Mouse (Mus musculus) CD4-positive, CD25-positive, alpha-beta regulatory T cell, adult 4 months (primary cell): ENCODE results near the gene Esrrg. TPM values are rescaled to one million over a fixed set of nuclear protein-coding genes. Genes with fewer than 3 reads are reported as not detected.

ENCODE experiments used
- ATAC-seq: one replicate; pipeline ENCODE4 v1.8.0; 2017
- polyA plus RNA-seq, 2 experiments: library from polyadenylated mRNA; unstranded; fragments of 100-300 nt; shearing (Covaris generic); gene quantifications; one replicate each; pipeline ENCODE4 v1.2.1; 2017

Gene Esrrg
- polyA plus RNA-seq, 2 experiments from 2014 or later: not detected

- ATAC-seq: no peak
These were observed 550.1 kb downstream of the Esrrg start for GRCm38 (mm10) chr1:188158675-188159074.

GRCm38 (mm10) chr1:188159108-188159507 lies 550.5 kb downstream of the Esrrg start:
- no peak for ATAC-seq

- ATAC-seq: no peak
These were observed 554.5 kb downstream of the Esrrg start for GRCm38 (mm10) chr1:188163058-188163457.

GRCm38 (mm10) chr1:188164251-188164650 lies 555.7 kb downstream of the Esrrg start:
- ATAC-seq: no peak

GRCm38 (mm10) chr1:188173859-188174258 lies 565.3 kb downstream of the Esrrg start:
- no peak for ATAC-seq

- ATAC-seq: no peak
These were observed 574.4 kb downstream of the Esrrg start for GRCm38 (mm10) chr1:188182951-188183350.

GRCm38 (mm10) chr1:188186440-188187117 lies 578.0 kb downstream of the Esrrg start:
- ATAC-seq: no peak

GRCm38 (mm10) chr1:188192971-188193370 lies 584.4 kb downstream of the Esrrg start:
- ATAC-seq: no peak

- ATAC-seq: no peak
These were observed 598.8 kb downstream of the Esrrg start for GRCm38 (mm10) chr1:188207421-188207820.

- no peak for ATAC-seq
These were observed 600.4 kb downstream of the Esrrg start for GRCm38 (mm10) chr1:188209025-188209424.

GRCm38 (mm10) chr1:188214885-188215611 lies 606.5 kb downstream of the Esrrg start:
- ATAC-seq: no peak

GRCm38 (mm10) chr1:188221226-188221792 lies 612.7 kb downstream of the Esrrg start:
- ATAC-seq: no peak

GRCm38 (mm10) chr1:188233036-188233724 lies 624.6 kb downstream of the Esrrg start:
- no peak for ATAC-seq

GRCm38 (mm10) chr1:188238636-188239035 lies 630.0 kb downstream of the Esrrg start:
- no peak for ATAC-seq

- no peak for ATAC-seq
These were observed 633.2 kb downstream of the Esrrg start for GRCm38 (mm10) chr1:188241766-188242165.

GRCm38 (mm10) chr1:188257500-188257899 lies 648.9 kb downstream of the Esrrg start:
- ATAC-seq: no peak

GRCm38 (mm10) chr1:188260259-188261107 lies 651.9 kb downstream of the Esrrg start:
- ATAC-seq: no peak

- ATAC-seq: no peak
These were observed 653.5 kb downstream of the Esrrg start, which contains the start of gene Ush2a for GRCm38 (mm10) chr1:188261903-188262682. Gene Ush2a (plus strand): TSS chr1:188262023.
